Mouse (Mus musculus) CH12.LX (cell line): ENCODE results near the gene Gm43302. TPM values are rescaled to one million over a fixed set of nuclear protein-coding genes. Genes with fewer than 3 reads are reported as not detected.
"Not testable (repeated sequence)": the region's sequence is repeated elsewhere in the genome, so short reads cannot be mapped to it uniquely, and the experiment has no call there.

Experiments used
- DNase-seq: peaks from one replicate; pipeline ENCODE4 v3.0.0-alpha.2; 2013; ENCODE audit errors: extremely low read depth
- H3K27ac ChIP-seq: 2 replicates; pipeline ENCODE4 v1.5.1; 2012; ENCODE audit warnings: low read depth, mild to moderate bottlenecking, control low read depth, moderate library complexity; ENCODE audit not compliant: insufficient read depth
- H3K27me3 ChIP-seq: replicated peaks from 2 replicates; pipeline ENCODE3; 2012; ENCODE audit warnings: inconsistent platforms
- H3K36me3 ChIP-seq, 2 experiments: replicated peaks in 1 of 2; 2 replicates each; pipeline versions ENCODE3 to v1.6.1; 2012; ENCODE audit warnings: inconsistent platforms in 1 of 2, low read length in 1 of 2, mild to moderate bottlenecking in 1 of 2, mixed read lengths in 1 of 2, moderate library complexity in 1 of 2; ENCODE audit not compliant: control insufficient read depth in 1 of 2, insufficient read depth in 1 of 2
- H3K4me1 ChIP-seq, 2 experiments: 2 replicates each; pipeline ENCODE4 v1.6.1; 2012; ENCODE audit warnings: inconsistent platforms in 1 of 2, moderate library complexity in 1 of 2; ENCODE audit not compliant: insufficient read depth in 2 of 2, control insufficient read depth in 1 of 2
- H3K4me2 ChIP-seq: 2 replicates; pipeline ENCODE4 v1.6.1; 2012; ENCODE audit warnings: low read depth, mild to moderate bottlenecking, control low read depth; ENCODE audit not compliant: poor library complexity, insufficient read depth, severe bottlenecking
- H3K4me3 ChIP-seq, 3 experiments: fragments of 150-350 bp in 1 of 3; sonication (generic) in 1 of 3; replicated peaks in 1 of 3; 2 replicates each; pipeline versions ENCODE3 to v1.5.1; 2011 to 2012; ENCODE audit warnings: low read depth in 2 of 3, low read length in 2 of 3, mild to moderate bottlenecking in 2 of 3, moderate library complexity in 2 of 3, control low read depth in 1 of 3, improper control_type of control experiment in 1 of 3, inconsistent platforms in 1 of 3, mixed read lengths in 1 of 3; ENCODE audit not compliant: poor library complexity in 1 of 3
- H3K79me2 ChIP-seq: replicated peaks from 2 replicates; pipeline ENCODE4 v1.6.1; 2012; ENCODE audit warnings: mild to moderate bottlenecking, moderate library complexity; ENCODE audit not compliant: control insufficient read depth, poor library complexity, insufficient read depth, severe bottlenecking; ENCODE audit errors: extremely low read depth
- H3K9ac ChIP-seq: 2 replicates; pipeline ENCODE4 v1.6.1; 2012; ENCODE audit warnings: low read depth, mild to moderate bottlenecking, control low read depth, moderate library complexity; ENCODE audit not compliant: insufficient read depth
- H3K9me3 ChIP-seq: replicated peaks from 2 replicates; pipeline ENCODE3; 2012; ENCODE audit warnings: low read length, inconsistent platforms, mixed read lengths
- BHLHE40 ChIP-seq: IDR thresholded peaks from 2 replicates; pipeline ENCODE4 v1.6.1; 2011; ENCODE audit warnings: mild to moderate bottlenecking, low read depth, low read length, improper control_type of control experiment
- E2F4 ChIP-seq: IDR thresholded peaks from 2 replicates; pipeline ENCODE4 v1.6.1; 2011; ENCODE audit warnings: low read depth, low read length, improper control_type of control experiment; ENCODE audit not compliant: insufficient replicate concordance
- ELF1 ChIP-seq: IDR thresholded peaks from 2 replicates; pipeline ENCODE4 v1.6.1; 2014; ENCODE audit warnings: low read depth, mild to moderate bottlenecking, inconsistent platforms, low read length, improper control_type of control experiment
- GABPA ChIP-seq: IDR thresholded peaks from 2 replicates; pipeline ENCODE4 v1.6.1; 2012; ENCODE audit warnings: low read depth, low read length, improper control_type of control experiment, inconsistent platforms; ENCODE audit not compliant: insufficient replicate concordance
- JUN ChIP-seq: IDR thresholded peaks from 2 replicates; pipeline ENCODE4 v1.6.1; 2011; ENCODE audit warnings: low read depth, mild to moderate bottlenecking, low read length, improper control_type of control experiment, moderate library complexity; ENCODE audit not compliant: insufficient read depth
- JUND ChIP-seq: conservative IDR thresholded peaks from 2 replicates; pipeline ENCODE4 v1.6.1; 2011; ENCODE audit warnings: low read depth, low read length, improper control_type of control experiment
- KAT2A ChIP-seq: IDR thresholded peaks from 2 replicates; pipeline ENCODE4 v1.6.1; 2012; ENCODE audit warnings: low read length, improper control_type of control experiment, inconsistent platforms; ENCODE audit not compliant: insufficient replicate concordance
- MAFK ChIP-seq: IDR thresholded peaks from 2 replicates; pipeline ENCODE4 v1.6.1; 2011; ENCODE audit warnings: low read length, improper control_type of control experiment; ENCODE audit not compliant: insufficient replicate concordance
- MEF2A ChIP-seq: IDR thresholded peaks from 2 replicates; pipeline ENCODE4 v1.6.1; 2014; ENCODE audit warnings: low read depth, mild to moderate bottlenecking, inconsistent platforms, low read length, improper control_type of control experiment, borderline replicate concordance
- PAX5 ChIP-seq: IDR thresholded peaks from 2 replicates; pipeline ENCODE4 v1.6.1; 2012; ENCODE audit warnings: low read length, inconsistent platforms, mixed read lengths
- POLR2AphosphoS2 ChIP-seq: IDR thresholded peaks from 2 replicates; pipeline ENCODE4 v1.6.1; 2011; ENCODE audit warnings: low read depth, low read length, improper control_type of control experiment
- RAD21 ChIP-seq: IDR thresholded peaks from 2 replicates; pipeline ENCODE4 v1.6.1; 2011; ENCODE audit warnings: low read depth, mild to moderate bottlenecking, low read length, improper control_type of control experiment, moderate library complexity
- TCF12 ChIP-seq: IDR thresholded peaks from 2 replicates; pipeline ENCODE4 v1.6.1; 2014; ENCODE audit warnings: low read depth, mild to moderate bottlenecking, inconsistent platforms, low read length, improper control_type of control experiment
- USF1 ChIP-seq: IDR thresholded peaks from 2 replicates; pipeline ENCODE4 v1.6.1; 2014; ENCODE audit warnings: low read depth, mild to moderate bottlenecking, inconsistent platforms, low read length, improper control_type of control experiment
- USF2 ChIP-seq: conservative IDR thresholded peaks from 2 replicates; pipeline ENCODE4 v1.6.1; 2011; ENCODE audit warnings: low read depth, low read length, improper control_type of control experiment
- ZC3H11A ChIP-seq: IDR thresholded peaks from 2 replicates; pipeline ENCODE4 v1.6.1; 2012; ENCODE audit warnings: low read depth, mild to moderate bottlenecking, inconsistent platforms, low read length, improper control_type of control experiment
- ZKSCAN1 ChIP-seq: IDR thresholded peaks from 2 replicates; pipeline ENCODE4 v1.6.1; 2012; ENCODE audit warnings: low read depth, inconsistent platforms, low read length, improper control_type of control experiment, borderline replicate concordance
- ZNF384 ChIP-seq: IDR thresholded peaks from 2 replicates; pipeline ENCODE4 v1.6.1; 2012; ENCODE audit warnings: low read depth, low read length, improper control_type of control experiment, inconsistent platforms
- dilution Hi-C: fragments of 300-500 bp; cut with MboI; formaldehyde crosslinking; loops from 2 replicates; pipeline ENCODE4 v1.14.3; 2020; ENCODE audit warnings: low sequenced_read_pairs; ENCODE audit not compliant: extremely low pct_unique_long_range_greater_than_20kb, extremely low pct_ligation_motif_present
- in situ Hi-C: fragments of 300-500 bp; cut with MboI; formaldehyde crosslinking; loops from 3 replicates; pipeline ENCODE4 v1.14.3; 2019; ENCODE audit warnings: low sequenced_read_pairs, low pct_ligation_motif_present, low pct_unique_long_range_greater_than_20kb, mixed read lengths
- polyA plus RNA-seq: library from polyadenylated mRNA; unstranded; fragments of >175 nt; gene quantifications from 2 replicates; pipeline ENCODE4 v1.2.1, GENCODE M21; 2012; ENCODE audit warnings: low read depth; ENCODE audit not compliant: insufficient read length
- total RNA-seq, 2 experiments: library from RNA; depleted of rRNA; stranded (reverse); fragments of 300-350 nt in 1 of 2; fragments of >200 nt in 1 of 2; gene quantifications; 2 replicates each; pipeline ENCODE4 v1.2.3; 2012 to 2014

Gm43302 gene
- total and polyA plus RNA-seq, 3 experiments = 0.21 to 0.93 (median 0.44) TPM

- TF ChIP-seq ZC3H11A (no peak), E2F4 (no peak), MEF2A (no peak), JUN (peak; percentile 45), KAT2A (no peak), MAFK (peak; percentile 68; the same call in 1 of the 2 replicates), JUND (peak; percentile 43; the same call in 1 of the 2 replicates), ZNF384 (peak; percentile 51), RAD21 (no peak), USF2 (no peak), ELF1 (no peak), TCF12 (no peak), USF1 (no peak), PAX5 (no peak), BHLHE40 (peak; percentile 47), POLR2AphosphoS2 (no peak), ZKSCAN1 (no peak)
- TF ChIP-seq, all 38 proteins: peak for 10
These were observed 12.7 kb upstream of the Gm43302 start (continued) for GRCm38 (mm10) chr5:105306159-105306581.

- H3K4me1 ChIP-seq, H3K4me3 ChIP-seq, DNase-seq, H3K36me3 ChIP-seq, dilution Hi-C loops, H3K27ac ChIP-seq, H3K9me3 ChIP-seq, H3K27me3 ChIP-seq, H3K9ac ChIP-seq, H3K4me2 ChIP-seq, H3K79me2 ChIP-seq: not testable (repeated sequence)
- in situ Hi-C loops = loop anchor here (25.0 kb wide), 2 partner anchors 318 to 968 kb away; partner anchors contain the start of genes Abcg3 and Mepe
These were observed 12.2 kb upstream of the Gm43302 start for GRCm38 (mm10) chr5:105305671-105306070.

- dilution Hi-C loops = no loop called here
These were observed 8.5 kb upstream of the Gm43302 start for GRCm38 (mm10) chr5:105301963-105302362.

More at GRCm38 (mm10) chr5:105301963-105302362, 8.5 kb upstream of the Gm43302 start:
- no peak overlapping the region for H3K27ac ChIP-seq
- no peaks in the 10 kb centered on the region for H3K9me3 ChIP-seq
- no peak for DNase-seq
- H3K4me3 ChIP-seq = no peak overlapping the region
- H3K36me3 ChIP-seq = no peaks in the 10 kb centered on the region
- H3K9ac ChIP-seq = no peak overlapping the region
- H3K27me3 ChIP-seq = no peaks in the 10 kb centered on the region
- in situ Hi-C loops = loop anchor here (25.0 kb wide), 2 partner anchors 315 to 965 kb away; partner anchors contain the start of genes Abcg3 and Mepe
- H3K4me2 ChIP-seq = no peak overlapping the region
- H3K79me2 ChIP-seq = no peaks in the 10 kb centered on the region
- TF ChIP-seq MAFK = peak; percentile 26; the same call in 1 of the 2 replicates
- no peak for TF ChIP-seq GABPA
- peaks cover 5 to 8% of the 10 kb centered on the region in 2 experiments for H3K4me1 ChIP-seq
